Mouse (Mus musculus): ENCODE results near the gene Emd. TPM values are rescaled to one million over a fixed set of nuclear protein-coding genes. Genes with fewer than 3 reads are reported as not detected.
"Not testable (repeated sequence)": the region's sequence is repeated elsewhere in the genome, so short reads cannot be mapped to it uniquely, and the experiment has no call there.

Gene Emd
- 10 to 100 TPM; 20.1 to 20.3 TPM for total RNA-seq (2021)
- long read RNA-seq, experiment 1, partial matches to known transcripts: 4 of 10 reads
- long read RNA-seq, experiment 1, other reads (novel, unspliced or antisense): 1 of 10 reads
- long read RNA-seq, experiment 2, partial matches to known transcripts: 0 of 5 reads
- long read RNA-seq, experiment 2, other reads (novel, unspliced or antisense): 2 of 5 reads

- DNase-seq: peak; percentile 90
These were observed at the start of gene Emd for GRCm38 (mm10) chrX:74254153-74254887. TSS of gene Emd (plus strand) at chrX:74254687.

- no peak for DNase-seq
These were observed 36.0 kb upstream of the Emd start for GRCm38 (mm10) chrX:74218496-74218895.

- DNase-seq: no peak
These were observed 35.0 kb upstream of the Emd start for GRCm38 (mm10) chrX:74219449-74219848.

GRCm38 (mm10) chrX:74220099-74220498, 34.4 kb upstream of the Emd start:
- DNase-seq: not testable (repeated sequence)

GRCm38 (mm10) chrX:74230038-74230437, 24.4 kb upstream of the Emd start:
- no peak for DNase-seq

GRCm38 (mm10) chrX:74233196-74233595, 21.3 kb upstream of the Emd start:
- DNase-seq: no peak

GRCm38 (mm10) chrX:74240332-74240731, 14.2 kb upstream of the Emd start:
- no peak for DNase-seq

- no peak for DNase-seq
These were observed 11.1 kb upstream of the Emd start for GRCm38 (mm10) chrX:74243396-74243795.

GRCm38 (mm10) chrX:74243807-74244206, 10.7 kb upstream of the Emd start:
- no peak for DNase-seq

- DNase-seq: peak; percentile 74
These were observed 9.8 kb upstream of the Emd start for GRCm38 (mm10) chrX:74244614-74245083.

GRCm38 (mm10) chrX:74245107-74245506, 9.4 kb upstream of the Emd start:
- DNase-seq: no peak

- peak; percentile 83 for DNase-seq
These were observed 8.8 kb upstream of the Emd start for GRCm38 (mm10) chrX:74245687-74246086.

- DNase-seq: peak; percentile 89
These were observed 8.2 kb upstream of the Emd start for GRCm38 (mm10) chrX:74246213-74246681.

GRCm38 (mm10) chrX:74246693-74247092, 7.8 kb upstream of the Emd start:
- no peak for DNase-seq

- no peak for DNase-seq
These were observed 5.8 kb upstream of the Emd start for GRCm38 (mm10) chrX:74248651-74249050.

GRCm38 (mm10) chrX:74249615-74250014, 4.9 kb upstream of the Emd start, which contains the start of gene Flna:
TSS of gene Flna (minus strand) at chrX:74249820.
- peak; percentile 57 for DNase-seq

- DNase-seq: no peak
These were observed 540 bp downstream of the Emd start for GRCm38 (mm10) chrX:74254888-74255565.

GRCm38 (mm10) chrX:74257746-74258145, 3.3 kb downstream of the Emd start:
- no peak for DNase-seq

GRCm38 (mm10) chrX:74269736-74270061, 15.2 kb downstream of the Emd start:
- no peak for DNase-seq

GRCm38 (mm10) chrX:74270062-74270901, 15.8 kb downstream of the Emd start, which contains the start of gene Rpl10:
TSS of gene Rpl10 (plus strand) at chrX:74270812.
- DNase-seq: peak; percentile 92

GRCm38 (mm10) chrX:74270902-74271551, 16.5 kb downstream of the Emd start:
- DNase-seq: no peak

All from gastrocnemius, postnatal 25 days (tissue).